Mouse (Mus musculus) liver, embryonic 14 days (tissue): Measurements from ENCODE around the gene Usmg5. TPM values are rescaled to one million over a fixed set of nuclear protein-coding genes. Genes with fewer than 3 reads are reported as not detected.

Experiments
- polyA plus RNA-seq: library from polyadenylated mRNA; depleted of rRNA; stranded (reverse); fragments of >200 nt; gene quantifications from 2 replicates; pipeline ENCODE4 v1.2.3, GENCODE M21; 2012; rRNA removed

Usmg5 gene
- 402 and 404 TPM in 2 replicates for polyA plus RNA-seq

DNA sequence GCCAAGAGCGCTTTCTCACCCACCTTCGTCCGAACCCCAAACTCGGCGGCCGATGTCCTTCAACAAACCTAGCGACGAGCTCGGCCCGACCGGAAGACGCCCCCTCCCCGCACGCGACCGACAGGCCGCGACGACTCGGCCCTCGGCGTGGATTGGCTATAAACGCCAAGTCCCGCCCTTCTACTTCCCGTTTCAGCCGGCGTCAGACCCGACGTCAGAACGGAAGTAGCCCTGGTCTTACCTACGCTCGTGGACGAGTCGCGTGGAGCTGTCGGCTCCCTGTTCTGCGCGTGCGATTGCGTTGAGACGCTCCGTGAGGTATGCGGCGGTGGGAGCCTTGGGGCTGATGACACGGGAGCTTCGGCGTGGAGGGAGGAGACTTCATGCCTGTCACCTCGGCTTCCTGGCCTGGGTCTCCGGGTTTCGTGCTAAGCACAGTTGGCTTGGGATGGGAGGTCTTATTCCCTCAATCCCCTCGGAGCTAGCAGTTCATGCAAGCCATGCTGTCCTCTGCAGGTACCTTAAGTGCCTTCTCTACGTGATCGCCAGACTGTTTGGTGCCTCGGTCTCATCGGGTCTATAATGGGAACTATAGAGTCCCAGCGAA, at the start of gene Usmg5, which contains the start of gene Pdcd11:
Gene Usmg5 (minus strand): TSS at position 98 of the 607 bp plus-strand sequence.
Gene Pdcd11 (plus strand): TSS at position 219 of the 607 bp plus-strand sequence.

GRCm38 (mm10) chr19:47137771-47138421, 47.4 kb upstream of the Usmg5 start, which contains the start of gene Calhm2:
Calhm2 (minus strand) TSS chr19:47138294.

DNA sequence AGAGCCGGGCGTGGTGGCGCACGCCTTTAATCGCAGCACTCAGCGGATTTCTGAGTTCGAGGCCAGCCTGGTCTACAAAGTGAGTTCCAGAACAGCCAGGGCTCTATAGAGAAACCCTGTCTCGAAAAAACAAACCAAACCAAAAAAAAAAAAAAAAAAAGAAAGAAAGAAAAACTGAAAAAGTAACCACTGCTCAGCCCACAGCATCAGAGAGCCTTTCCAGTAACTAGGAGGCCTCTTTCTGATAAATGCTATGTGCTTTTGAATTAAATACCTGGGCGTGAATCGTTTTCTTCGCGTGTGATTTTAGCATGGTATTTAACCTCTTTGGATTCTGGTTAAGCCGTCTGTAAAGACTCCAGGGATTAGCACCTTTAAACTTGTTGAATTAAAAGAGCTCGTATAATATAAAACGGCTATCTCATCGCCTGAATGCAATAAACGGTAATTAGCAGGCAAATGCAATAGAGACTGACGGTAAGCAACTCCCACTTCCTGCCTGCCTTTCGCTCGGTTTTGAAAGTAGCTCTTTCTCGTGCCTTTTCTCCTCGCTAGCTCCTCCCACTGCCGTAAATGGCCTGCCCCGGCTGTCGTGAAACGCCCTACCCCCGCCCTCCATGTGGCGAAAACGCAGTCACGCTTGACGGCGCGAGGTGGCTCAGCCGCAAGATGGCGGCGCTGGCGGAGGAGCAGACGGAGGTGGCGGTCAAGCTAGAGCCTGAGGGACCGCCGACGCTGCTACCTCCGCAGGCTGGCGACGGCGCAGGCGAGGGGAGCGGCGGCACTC, 23.2 kb downstream of the Usmg5 start, which contains the start of gene Taf5:
Gene Taf5 (plus strand): TSS at position 651 of the 787 bp plus-strand sequence.

DNA sequence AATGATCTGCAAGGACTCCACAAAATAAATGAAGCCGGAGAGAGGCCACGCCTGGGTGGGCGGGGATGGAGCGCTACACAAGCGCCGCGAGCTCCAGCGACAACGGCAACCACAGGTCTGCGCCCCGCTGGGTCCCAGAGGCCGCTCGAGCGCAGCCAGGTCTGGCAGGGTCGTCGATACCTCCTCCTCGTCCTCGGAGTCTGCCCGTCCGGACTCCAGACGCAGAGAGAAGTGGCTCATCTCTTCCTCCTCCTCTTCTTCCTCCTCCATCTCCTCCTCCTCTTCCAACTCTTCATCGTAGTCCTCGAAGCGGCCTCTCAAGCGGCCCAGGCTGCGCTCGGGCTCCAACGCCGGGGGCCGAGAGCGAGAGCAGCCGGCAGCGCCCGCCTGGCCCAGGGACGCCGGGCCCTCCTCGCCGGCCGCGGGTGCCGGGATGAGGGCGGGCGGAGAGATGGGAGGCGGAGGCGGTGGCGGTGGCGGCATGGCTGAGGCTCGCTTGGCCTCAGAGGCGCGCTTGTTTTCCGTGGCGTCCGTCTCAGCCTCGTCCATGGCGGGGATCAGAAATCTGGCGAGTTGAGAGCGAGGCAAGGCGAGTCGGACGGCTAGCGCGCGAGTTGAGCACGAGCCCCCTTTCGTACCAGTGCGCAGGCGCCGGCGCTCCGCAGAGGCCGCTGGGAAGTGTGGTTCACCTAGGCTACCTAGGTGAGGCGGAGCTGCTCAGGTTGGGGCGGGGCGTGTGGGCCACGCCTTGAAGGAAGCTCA, 40.0 kb downstream of the Usmg5 start, which contains the start of gene Pcgf6:
Gene Pcgf6 (minus strand): TSS at position 636 of the 762 bp plus-strand sequence.

Other genes with a start within 250 kb of the Usmg5 start
- gene Ina, start 75.9 kb downstream of the Usmg5 start, polyA plus RNA-seq, result 0.02 and 0.05 TPM in 2 replicates
- 15.8 and 17.7 TPM in 2 replicates for gene Nt5c2, start 75.5 kb downstream of the Usmg5 start, polyA plus RNA-seq
- 8.8 and 10.5 TPM in 2 replicates for gene Pcgf6, start 39.7 kb downstream of the Usmg5 start, polyA plus RNA-seq
- gene Taf5, start 22.9 kb downstream of the Usmg5 start, polyA plus RNA-seq, result 4.5 and 5.1 TPM in 2 replicates
- 7.6 and 8.4 TPM in 2 replicates for gene Pdcd11, start 121 bp upstream of the Usmg5 start, polyA plus RNA-seq
- 1.00 and 1.3 TPM in 2 replicates for gene Calhm2, start 47.6 kb upstream of the Usmg5 start, polyA plus RNA-seq
- not detected in 2 replicates for gene Calhm1, start 53.6 kb upstream of the Usmg5 start, polyA plus RNA-seq
- not detected in 2 replicates for gene Calhm3, start 67.1 kb upstream of the Usmg5 start, polyA plus RNA-seq
- gene Neurl1a, start 88.2 kb upstream of the Usmg5 start, polyA plus RNA-seq, result 0.54 and 0.64 TPM in 2 replicates